Mouse (Mus musculus): ENCODE measurements at regions not wholly inside any gene's neighbourhood (a gene's known extent, or its start where the extent isn't known, plus 50 kb on each side); places are given as distances from the start of the nearest gene placed in this dataset.

- no peak for DNase-seq (ENCODE audit: low read depth)
Measured at GRCm38 (mm10) chr2:78804931-78805330, 63.0 kb upstream of the Ube2e3 start.

- DNase-seq (ENCODE audit: low read depth) = no peak
Measured at GRCm38 (mm10) chr2:78803543-78803942, 64.4 kb upstream of the Ube2e3 start.

GRCm38 (mm10) chr2:78795446-78795845 is 72.5 kb upstream of the Ube2e3 start:
- no peak for DNase-seq (ENCODE audit: low read depth)

GRCm38 (mm10) chr2:78794734-78795133 is 73.2 kb upstream of the Ube2e3 start:
- no peak for DNase-seq (ENCODE audit: low read depth)

- no peak for DNase-seq (ENCODE audit: low read depth)
Measured at GRCm38 (mm10) chr2:78789124-78789523, 78.8 kb upstream of the Ube2e3 start.

- no peak for DNase-seq (ENCODE audit: low read depth)
Measured at GRCm38 (mm10) chr2:78788222-78788621, 79.7 kb upstream of the Ube2e3 start.

- DNase-seq (ENCODE audit: low read depth) = no peak
Measured at GRCm38 (mm10) chr2:78779949-78780348, 88.0 kb upstream of the Ube2e3 start.

- DNase-seq (ENCODE audit: low read depth) = no peak
Measured at GRCm38 (mm10) chr2:78777589-78777988, 90.3 kb upstream of the Ube2e3 start.

- no peak for DNase-seq (ENCODE audit: low read depth)
Measured at GRCm38 (mm10) chr2:78754362-78754761, 113.6 kb upstream of the Ube2e3 start.

GRCm38 (mm10) chr2:78753918-78754317 is 114.0 kb upstream of the Ube2e3 start:
- DNase-seq (ENCODE audit: low read depth) = no peak

- no peak for DNase-seq (ENCODE audit: low read depth)
Measured at GRCm38 (mm10) chr2:78730161-78730560, 137.8 kb upstream of the Ube2e3 start.

- no peak for DNase-seq (ENCODE audit: low read depth)
Measured at GRCm38 (mm10) chr2:78726060-78726459, 141.9 kb upstream of the Ube2e3 start.

- DNase-seq (ENCODE audit: low read depth) = no peak
Measured at GRCm38 (mm10) chr2:78724416-78724815, 143.5 kb upstream of the Ube2e3 start.

- no peak for DNase-seq (ENCODE audit: low read depth)
Measured at GRCm38 (mm10) chr2:78723423-78723822, 144.5 kb upstream of the Ube2e3 start.

- DNase-seq (ENCODE audit: low read depth) = no peak
Measured at GRCm38 (mm10) chr2:78722739-78723138, 145.2 kb upstream of the Ube2e3 start.

- no peak for DNase-seq (ENCODE audit: low read depth)
Measured at GRCm38 (mm10) chr2:78718550-78718949, 149.4 kb upstream of the Ube2e3 start.

GRCm38 (mm10) chr2:78716157-78716798 is 151.6 kb upstream of the Ube2e3 start:
- DNase-seq (ENCODE audit: low read depth) = no peak

GRCm38 (mm10) chr2:78694851-78695250 is 173.1 kb upstream of the Ube2e3 start:
- DNase-seq (ENCODE audit: low read depth) = no peak

GRCm38 (mm10) chr2:78656668-78657067 is 211.3 kb upstream of the Ube2e3 start:
- no peak for DNase-seq (ENCODE audit: low read depth)

- DNase-seq (ENCODE audit: low read depth) = no peak
Measured at GRCm38 (mm10) chr2:78655156-78655855, 212.6 kb upstream of the Ube2e3 start.

GRCm38 (mm10) chr2:78651549-78651948 is 216.4 kb upstream of the Ube2e3 start:
- no peak for DNase-seq (ENCODE audit: low read depth)

GRCm38 (mm10) chr2:78640361-78640760 is 227.6 kb upstream of the Ube2e3 start:
- DNase-seq (ENCODE audit: low read depth) = no peak

GRCm38 (mm10) chr2:78625264-78625663 is 242.7 kb upstream of the Ube2e3 start:
- no peak for DNase-seq (ENCODE audit: low read depth)

GRCm38 (mm10) chr2:78606388-78606787 is 261.5 kb upstream of the Ube2e3 start:
- DNase-seq (ENCODE audit: low read depth) = no peak

Measured in c-Kit-positive CD71-negative TER-119-negative erythroid progenitor cells, embryonic 14.5 days (primary cell).